Mouse (Mus musculus) heart, embryonic 13.5 days (tissue): Measurements from ENCODE around the gene Saa1. TPM values are rescaled to one million over a fixed set of nuclear protein-coding genes. Genes with fewer than 3 reads are reported as not detected.

ENCODE experiments used
- ATAC-seq: fragments of 200-750 bp; cut with Nextera tagmentation; 2 replicates; pipeline ENCODE4 v1.8.0; 2017; ENCODE audit warnings: moderate TSS enrichment; ENCODE audit not compliant: insufficient number of reproducible peaks, low FRiP score, low TSS enrichment; ENCODE audit errors: extremely low read depth
- H3K27ac ChIP-seq: fragments of 300-500 bp; sonication (generic); replicated peaks from 2 replicates; pipeline ENCODE4 v1.5.1; 2015; ENCODE audit warnings: moderate library complexity, mild to moderate bottlenecking, inconsistent platforms
- H3K27me3 ChIP-seq: fragments of 300-500 bp; sonication (generic); replicated peaks from 2 replicates; pipeline ENCODE4 v1.6.1; 2015; ENCODE audit warnings: mild to moderate bottlenecking, inconsistent platforms
- H3K36me3 ChIP-seq: fragments of 300-500 bp; sonication (generic); 2 replicates; pipeline ENCODE4 v1.6.1; 2015; ENCODE audit warnings: mild to moderate bottlenecking, inconsistent platforms
- H3K4me1 ChIP-seq: fragments of 300-500 bp; sonication (generic); 2 replicates; pipeline ENCODE4 v1.6.1; 2015; ENCODE audit warnings: inconsistent platforms
- H3K4me2 ChIP-seq: fragments of 300-500 bp; sonication (generic); 2 replicates; pipeline ENCODE4 v1.6.1; 2015; ENCODE audit warnings: inconsistent platforms, mild to moderate bottlenecking, moderate library complexity
- H3K4me3 ChIP-seq: fragments of 300-500 bp; sonication (generic); 2 replicates; pipeline ENCODE4 v1.5.1; 2015; ENCODE audit warnings: moderate library complexity, mild to moderate bottlenecking, inconsistent platforms
- H3K9ac ChIP-seq: fragments of 300-500 bp; sonication (generic); 2 replicates; pipeline ENCODE4 v1.6.1; 2015; ENCODE audit warnings: inconsistent platforms, mild to moderate bottlenecking, moderate library complexity
- H3K9me3 ChIP-seq: fragments of 300-500 bp; sonication (generic); 2 replicates; pipeline ENCODE4 v1.6.1; 2016; ENCODE audit warnings: inconsistent platforms
- WGBS: fragments of 180-500 bp; shearing (Covaris S2); methylation state at CpG from one replicate; pipeline ENCODE4 v1.1.7; 2015; ENCODE audit warnings: mixed read lengths; 5-methylcytosine and 5-hydroxymethylcytosine counted together
- polyA plus RNA-seq: library from polyadenylated mRNA; unstranded; fragments of >200 nt; fragmentation: Nextera tagmentation; extraction: Ambion mirVana; gene quantifications from 2 replicates; pipeline ENCODE4 v1.2.1, GENCODE M21; 2015

Saa1 gene
- polyA plus RNA-seq, 1 experiment from 2014 or later = not detected

DNA sequence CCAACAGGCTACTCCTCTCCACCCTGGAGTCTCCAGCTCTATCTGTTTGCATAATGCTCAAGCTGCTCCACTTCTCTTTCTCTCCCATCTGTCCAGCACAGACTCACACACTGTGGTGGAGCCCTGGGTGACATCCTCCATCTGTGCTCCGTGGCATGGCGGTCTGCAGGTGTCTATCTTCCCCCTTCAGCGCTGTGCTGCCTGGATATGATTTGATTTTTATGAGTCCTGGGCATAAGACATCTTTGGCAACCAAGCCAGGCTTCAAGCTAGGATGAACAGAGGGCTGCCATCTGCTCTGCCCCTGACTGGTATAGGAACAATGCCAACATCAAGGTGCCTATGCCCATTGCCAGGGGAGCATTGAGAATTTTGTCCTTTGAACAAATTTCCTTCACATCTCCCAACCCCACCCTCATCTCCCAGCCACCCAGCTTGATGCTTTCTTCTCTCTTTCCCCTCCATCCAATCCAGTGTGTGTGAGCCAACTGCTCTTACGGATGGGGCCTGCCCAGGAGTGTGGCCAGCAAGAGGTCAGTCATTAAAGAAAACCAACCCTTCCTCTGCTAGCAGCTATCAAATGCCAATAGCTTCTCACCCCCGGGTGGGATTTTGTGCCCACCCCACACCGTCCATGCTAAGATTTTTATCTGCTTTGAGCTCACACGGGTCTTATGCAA lies 24.0 kb downstream of the Saa1 start:
- no peak for ATAC-seq
- no peak overlapping the region for H3K4me3 ChIP-seq
- H3K27me3 ChIP-seq = peaks cover 21% of the 10 kb centered on the region
- WGBS = 74% methylated on average over 7 of the region's 7 CpGs
- no peaks in the 10 kb centered on the region for H3K9me3 ChIP-seq
- H3K27ac ChIP-seq = no peak overlapping the region
- H3K4me1 ChIP-seq = no peaks in the 10 kb centered on the region
- no peak overlapping the region for H3K4me2 ChIP-seq
- no peak overlapping the region for H3K9ac ChIP-seq
- H3K36me3 ChIP-seq = no peaks in the 10 kb centered on the region

DNA sequence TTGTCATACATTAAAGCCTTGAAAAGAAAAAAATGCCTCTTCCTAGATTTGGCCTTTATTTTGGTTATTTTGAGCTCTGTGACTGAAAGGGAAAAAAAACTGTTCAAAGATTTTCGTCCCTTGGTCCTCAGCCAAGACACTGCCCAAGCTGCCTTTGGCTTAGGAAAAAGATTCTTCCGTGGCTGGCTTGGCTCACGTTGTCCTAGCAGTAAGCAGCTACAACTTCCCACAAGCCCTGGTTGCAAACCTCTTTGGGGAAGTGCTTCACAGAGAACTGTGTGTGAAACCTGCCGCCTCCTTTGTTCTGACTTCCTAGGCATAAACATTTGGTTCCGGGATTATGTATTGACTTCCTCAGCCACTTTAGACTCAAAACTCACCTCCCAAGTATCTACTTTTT lies 25.9 kb downstream of the Saa1 start:
- H3K4me1 ChIP-seq = no peaks in the 10 kb centered on the region
- no peaks in the 10 kb centered on the region for H3K9me3 ChIP-seq
- H3K27ac ChIP-seq = no peak overlapping the region
- ATAC-seq = no peak
- H3K27me3 ChIP-seq = peaks cover 26% of the 10 kb centered on the region
- H3K9ac ChIP-seq = no peak overlapping the region
- WGBS = 46% methylated on average over 5 of the region's 5 CpGs
- no peak overlapping the region for H3K4me3 ChIP-seq
- no peak overlapping the region for H3K4me2 ChIP-seq
- H3K36me3 ChIP-seq = no peaks in the 10 kb centered on the region

DNA sequence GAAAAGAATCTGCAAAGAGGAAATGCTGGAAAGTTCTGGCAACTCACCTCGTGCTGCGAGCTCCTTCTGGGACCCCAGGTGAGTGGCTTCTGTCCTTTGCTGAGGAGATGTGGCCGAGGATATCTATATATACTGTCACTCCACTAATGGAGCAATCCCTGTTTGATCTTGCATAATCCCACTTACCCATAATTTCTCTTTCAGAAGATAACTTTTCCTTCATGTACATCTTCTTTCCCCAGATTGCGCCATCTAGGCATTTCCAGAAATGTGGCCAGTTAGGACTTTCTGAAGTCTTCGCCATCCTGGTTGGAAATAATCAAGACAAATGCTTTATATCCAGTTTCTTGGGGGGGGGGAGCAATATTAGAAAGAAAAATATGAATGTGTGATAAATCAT lies 27.2 kb downstream of the Saa1 start, which contains the start of gene Saa3:
Gene Saa3 (minus strand): TSS at position 101 of the 400 bp plus-strand sequence.
- no peak within 1 kb of the TSS for H3K9ac ChIP-seq
- H3K4me2 ChIP-seq = no peak within 1 kb of the TSS
- H3K27ac ChIP-seq = no peak within 1 kb of the TSS
- no peak for ATAC-seq
- H3K27me3 ChIP-seq = peaks cover 18% of the 10 kb centered on the region
- H3K4me3 ChIP-seq = no peak within 1 kb of the TSS
- H3K9me3 ChIP-seq = no peaks in the 10 kb centered on the region
- 74% methylated on average over 5 of the region's 5 CpGs for WGBS
- no peaks in the 10 kb centered on the region for H3K36me3 ChIP-seq
- no peaks in the 10 kb centered on the region for H3K4me1 ChIP-seq

DNA sequence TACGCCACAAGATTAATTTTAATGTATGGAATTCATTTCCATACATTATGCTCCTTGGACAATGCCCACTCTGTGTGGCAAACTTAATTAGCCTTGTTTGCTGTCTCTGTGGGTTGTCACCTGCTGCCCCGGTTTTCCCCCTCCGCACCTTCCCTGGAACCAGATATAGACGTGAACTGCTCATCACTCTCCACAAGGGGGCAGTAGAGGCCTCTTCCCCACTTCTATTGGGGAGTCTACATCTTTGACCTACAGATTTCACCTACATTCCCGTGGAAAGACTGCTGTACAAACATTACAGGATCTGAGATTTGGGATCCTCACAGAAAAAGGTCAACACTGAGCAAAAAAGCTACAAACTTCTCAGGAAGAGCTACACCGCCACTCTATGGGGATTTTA lies 28.3 kb downstream of the Saa1 start:
- no peak overlapping the region for H3K4me3 ChIP-seq
- no peak for ATAC-seq
- no peaks in the 10 kb centered on the region for H3K36me3 ChIP-seq
- H3K27ac ChIP-seq = no peak overlapping the region
- no peak overlapping the region for H3K9ac ChIP-seq
- H3K9me3 ChIP-seq = no peaks in the 10 kb centered on the region
- 27% methylated on average over 6 of the region's 6 CpGs for WGBS
- no peak overlapping the region for H3K4me2 ChIP-seq
- peaks cover 3% of the 10 kb centered on the region for H3K4me1 ChIP-seq
- peaks cover 15% of the 10 kb centered on the region; the same call in 1 of the 2 replicates for H3K27me3 ChIP-seq

DNA sequence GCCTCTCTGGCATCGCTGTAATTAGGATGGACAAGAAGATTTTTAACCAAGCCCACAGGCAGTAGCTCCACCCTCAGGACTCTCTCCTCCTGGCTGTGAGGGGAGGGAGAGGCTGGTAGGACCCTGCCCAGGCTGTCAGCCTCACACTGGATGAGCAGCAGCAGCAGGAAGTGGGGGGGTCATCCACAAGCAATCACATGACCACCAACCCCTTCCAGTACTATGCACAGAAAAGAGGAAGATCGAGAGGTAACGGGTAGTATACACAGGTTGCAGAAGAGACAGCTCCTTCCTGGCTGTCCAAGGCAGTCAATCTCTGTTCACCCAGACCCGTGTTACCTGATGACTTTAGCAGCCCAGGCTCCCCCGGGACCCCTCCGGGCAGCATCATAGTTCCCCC lies 30.5 kb downstream of the Saa1 start:
- Histone ChIP-seq H3K27ac (no peak overlapping the region), H3K27me3 (peaks cover 6% of the 10 kb centered on the region; the same call in 1 of the 2 replicates), H3K36me3 (peaks cover 11% of the 10 kb centered on the region), H3K9me3 (no peaks in the 10 kb centered on the region), H3K9ac (no peak overlapping the region), H3K4me1 (peaks cover 10% of the 10 kb centered on the region), H3K4me3 (no peak overlapping the region), H3K4me2 (no peak overlapping the region)
- ATAC-seq = no peak
- 64% methylated on average over 6 of the region's 6 CpGs for WGBS

DNA sequence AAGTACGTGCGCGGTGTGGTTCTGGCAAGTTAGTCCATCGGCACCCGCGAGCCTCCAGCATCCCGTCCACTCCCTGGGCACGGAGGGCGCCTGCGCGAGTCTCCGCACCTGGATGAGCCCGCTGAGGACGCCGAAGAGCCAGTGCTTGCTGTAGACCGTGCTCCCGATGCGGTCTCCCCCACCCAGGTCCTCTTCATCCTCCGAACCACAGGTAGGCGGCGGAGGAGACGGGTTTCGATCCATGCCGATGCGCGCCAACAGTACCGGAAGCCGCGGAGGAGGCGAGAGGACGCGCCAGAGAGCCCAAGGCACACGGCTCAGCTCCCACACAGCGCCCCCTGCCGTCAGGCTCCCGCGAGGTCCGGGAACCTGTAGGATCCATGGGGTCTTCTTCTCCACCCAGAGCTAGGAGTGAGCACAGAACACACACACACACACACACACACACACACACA lies 32.4 kb downstream of the Saa1 start, which contains the start of gene Saal1:
Gene Saal1 (minus strand): TSS at position 291 of the 455 bp plus-strand sequence.
- Histone ChIP-seq H3K4me1 (peaks cover 10% of the 10 kb centered on the region), H3K36me3 (peaks cover 29% of the 10 kb centered on the region), H3K4me3 (peak within 1 kb of the TSS; percentile 91), H3K27me3 (peaks cover 6% of the 10 kb centered on the region; the same call in 1 of the 2 replicates), H3K4me2 (peak within 1 kb of the TSS; percentile 75), H3K9me3 (no peaks in the 10 kb centered on the region), H3K27ac (peak within 1 kb of the TSS; percentile 63), H3K9ac (peak within 1 kb of the TSS; percentile 95)
- under 1% methylated on average over 38 of the region's 38 CpGs for WGBS
- ATAC-seq = peak; percentile 81

DNA sequence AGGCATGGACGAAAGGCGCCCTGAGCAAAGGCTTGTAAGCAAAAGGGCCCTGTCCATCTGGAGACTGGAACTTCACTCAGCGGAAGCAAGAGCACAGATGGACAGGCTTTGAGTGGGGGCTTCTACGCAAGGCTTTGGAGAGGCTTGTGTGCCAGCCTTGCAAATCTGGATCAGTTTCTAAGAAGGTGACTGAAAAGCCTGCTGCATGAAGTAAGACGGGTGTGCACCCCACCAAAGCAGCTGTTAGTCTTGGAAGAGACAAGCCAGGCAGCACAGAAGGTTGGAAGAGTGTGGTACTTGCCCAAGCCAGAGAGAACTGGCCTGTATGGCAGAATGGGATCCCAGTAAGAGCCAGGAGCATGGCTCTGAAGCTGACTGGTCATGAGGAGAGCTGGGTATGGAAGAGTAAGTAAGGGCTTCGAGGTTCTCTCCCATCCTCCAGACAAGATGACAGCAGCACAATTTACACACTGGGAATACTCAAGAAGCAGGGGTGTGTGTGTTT lies 42.2 kb downstream of the Saa1 start:
- no peak overlapping the region for H3K4me2 ChIP-seq
- no peaks in the 10 kb centered on the region for H3K27me3 ChIP-seq
- H3K4me3 ChIP-seq = no peak overlapping the region
- H3K27ac ChIP-seq = no peak overlapping the region
- H3K36me3 ChIP-seq = peaks cover 94% of the 10 kb centered on the region
- 0 out of 2 replicates have a peak, but pooled peaks cover 4% of the 10 kb centered on the region for H3K4me1 ChIP-seq
- ATAC-seq = no peak
- H3K9ac ChIP-seq = no peak overlapping the region
- 90% methylated on average over 6 of the region's 6 CpGs for WGBS
- no peaks in the 10 kb centered on the region for H3K9me3 ChIP-seq

DNA sequence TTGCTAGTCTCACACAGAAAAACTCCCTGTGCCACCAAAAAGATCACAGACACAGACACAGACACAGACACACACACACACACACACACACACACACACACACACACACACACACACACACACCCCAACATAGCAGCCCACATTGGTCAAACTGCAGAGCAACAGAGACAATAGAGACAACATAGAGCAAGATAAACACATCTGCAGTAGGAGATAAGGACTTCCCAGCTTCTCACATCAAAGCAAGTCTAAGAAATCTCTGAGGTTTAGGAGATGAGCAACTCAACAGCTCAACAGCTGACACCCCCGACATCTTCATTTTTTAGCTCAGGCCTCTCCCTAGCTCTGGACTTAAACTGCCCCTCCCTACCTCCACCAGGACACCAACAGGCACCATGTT lies 46.0 kb downstream of the Saa1 start:
- Histone ChIP-seq H3K27me3 (no peaks in the 10 kb centered on the region), H3K4me1 (no peaks in the 10 kb centered on the region), H3K4me2 (no peak overlapping the region), H3K9me3 (no peaks in the 10 kb centered on the region), H3K36me3 (peaks cover 86% of the 10 kb centered on the region), H3K27ac (no peak overlapping the region), H3K4me3 (no peak overlapping the region), H3K9ac (no peak overlapping the region)
- no peak for ATAC-seq
- 39% methylated on average over 1 of the region's 1 CpGs for WGBS

Other genes starting within 250 kb of the Saa1 start
- 11.9 and 12.2 TPM in 2 replicates for gene Sergef, start 103.2 kb downstream of the Saa1 start, polyA plus RNA-seq
- gene Tph1, start 70.4 kb downstream of the Saa1 start, polyA plus RNA-seq = 0.13 TPM in 1 of 2 replicates, not detected in the other
- 14.7 and 15.9 TPM in 2 replicates for gene Saal1, start 32.3 kb downstream of the Saa1 start, polyA plus RNA-seq
- gene Saa3, start 27.3 kb downstream of the Saa1 start, polyA plus RNA-seq = 0.15 TPM in 1 of 2 replicates, not detected in the other
- 0.18 TPM in 1 of 2 replicates, not detected in the other for gene Saa4, start 10.4 kb downstream of the Saa1 start, polyA plus RNA-seq
- gene Saa2, start 8.8 kb upstream of the Saa1 start, polyA plus RNA-seq = not detected in 2 replicates
- 9.7 and 10.8 TPM in 2 replicates for gene Hps5, start 53.1 kb upstream of the Saa1 start, polyA plus RNA-seq
- 28.5 and 29.7 TPM in 2 replicates for gene Gtf2h1, start 53.1 kb upstream of the Saa1 start, polyA plus RNA-seq
- gene Ldha, start 98.5 kb upstream of the Saa1 start, polyA plus RNA-seq = 2,723 and 3,293 TPM in 2 replicates
- gene Ldhc, start 118.2 kb upstream of the Saa1 start, polyA plus RNA-seq = not detected in 2 replicates
- gene Tsg101, start 177.0 kb upstream of the Saa1 start, polyA plus RNA-seq = 165 and 182 TPM in 2 replicates
- 7.5 and 8.0 TPM in 2 replicates for gene Uevld, start 215.5 kb upstream of the Saa1 start, polyA plus RNA-seq
- gene Gm9999, start 240.6 kb upstream of the Saa1 start, polyA plus RNA-seq = not detected in 2 replicates